ENCODE assay signal across 7 mouse cellular contexts in the genomic region with DNA sequence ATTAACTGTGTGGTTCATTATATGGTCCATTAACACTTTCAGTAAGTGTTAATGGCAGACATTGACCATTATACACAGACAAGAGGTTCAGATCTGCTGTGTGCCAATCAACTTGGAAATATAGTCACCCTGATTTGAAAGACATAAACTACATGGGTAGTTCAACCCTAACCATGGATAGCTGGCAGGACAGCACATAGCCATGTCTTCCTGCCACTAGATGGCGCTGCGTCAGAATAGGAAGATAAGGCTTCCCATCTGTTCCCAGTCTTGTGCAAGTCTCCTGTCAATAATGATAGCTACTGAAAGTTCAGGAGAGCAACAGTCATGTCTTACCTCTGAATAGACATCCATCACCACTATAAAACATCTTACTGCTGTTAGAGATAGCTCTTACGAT.
DNase-seq lines count a peak whose midpoint lies in the region; ATAC-seq and TF ChIP-seq lines count a peak whose summit lies in the region.

No protein-coding gene starts in this region.

- TF ChIP-seq CTCF in E14TG2a.4 (conservative IDR thresholded peaks at IDR 0.05; ENCODE audit: low read length) = peak; percentile 85

- peak overlapping the region; percentile 29; the same call in 1 of the 2 replicates for H3K27ac ChIP-seq in kidney, embryonic 15.5 days

- peak; percentile 72 for DNase-seq in ZHBTc4 (ENCODE audit: low read depth, low spot score)
- DNase-seq in gastrocnemius, postnatal 36 days = peak; percentile 27 to 45
- peak; percentile 83 for DNase-seq in lung, postnatal 14 days
- DNase-seq in skeletal muscle tissue, adult 2 months (ENCODE audit: low read depth, low spot score) = peak; percentile 33

- no peak overlapping the region for H3K9ac ChIP-seq in kidney, embryonic 15.5 days

- ATAC-seq in common myeloid progenitor, adult 5-6 weeks (replicated peaks; ENCODE audit: low read depth, poor library complexity, severe bottlenecking) = peak; percentile 78
- 0 out of 2 replicates have a peak, but pooled peaks have one; percentile 29 for ATAC-seq in kidney, embryonic 15.5 days (replicated peaks; ENCODE audit: low FRiP score)

- H3K4me3 ChIP-seq in E14TG2a.4 (replicated peaks; ENCODE audit: low read length) = no peak overlapping the region
- H3K4me3 ChIP-seq in kidney, embryonic 15.5 days (replicated peaks) = no peak overlapping the region

- intact Hi-C loops in gastrocnemius, postnatal 36 days (cut with DNase I) = loop anchor here (5.0 kb wide), 2 partner anchors 167 to 412 kb away; no protein-coding TSS in a partner anchor

- H3K9me3 ChIP-seq in E14TG2a.4 (ENCODE audit: low read length) = no peaks in the 10 kb centered on the region
- no peaks in the 10 kb centered on the region for H3K9me3 ChIP-seq in kidney, embryonic 15.5 days (replicated peaks)

- no peak overlapping the region for H3K4me2 ChIP-seq in kidney, embryonic 15.5 days

- no peaks in the 10 kb centered on the region for H3K4me1 ChIP-seq in E14TG2a.4 (replicated peaks; ENCODE audit: low read depth, low read length)
- peaks cover 10% of the 10 kb centered on the region; the same call in 1 of the 2 replicates for H3K4me1 ChIP-seq in kidney, embryonic 15.5 days

- WGBS in kidney, embryonic 15.5 days = 21% methylated on average over 3 of the region's 3 CpGs

- no peaks in the 10 kb centered on the region for H3K36me3 ChIP-seq in E14TG2a.4 (ENCODE audit: insufficient read depth, low read length)
- H3K36me3 ChIP-seq in kidney, embryonic 15.5 days = no peaks in the 10 kb centered on the region

- H3K27me3 ChIP-seq in E14TG2a.4 (ENCODE audit: insufficient read depth, low read length) = no peaks in the 10 kb centered on the region
- H3K27me3 ChIP-seq in kidney, embryonic 15.5 days = no peaks in the 10 kb centered on the region

Comparison
In these comparisons a context has a peak if more than half of its experiments do, and no peak if none do; other contexts are left out.
1. DNase-seq: peak in every context shown above with its lines; median percentile 83 in lung, postnatal 14 days; 72 in ZHBTc4; 36 in gastrocnemius, postnatal 36 days; 33 in skeletal muscle tissue, adult 2 months.